Mouse (Mus musculus) cortical plate, adult 2 months (tissue): ENCODE measurements around the gene Lats2.
"Not testable (repeated sequence)": the region's sequence is repeated elsewhere in the genome, so short reads cannot be mapped to it uniquely, and the experiment has no call there.

Experiments used
- CTCF ChIP-seq: fragments of 200-500 bp; IDR thresholded peaks from 2 replicates; pipeline ENCODE4 v1.5.1; 2011; ENCODE audit warnings: mild to moderate bottlenecking, control low read depth, low read length; ENCODE audit not compliant: insufficient read depth; ENCODE audit errors: extremely low read depth
- POLR2A ChIP-seq: fragments of 200-500 bp; IDR thresholded peaks from 2 replicates; pipeline ENCODE4 v1.6.1; 2011; ENCODE audit warnings: mild to moderate bottlenecking, low read length, control low read depth; ENCODE audit not compliant: insufficient read depth; ENCODE audit errors: extremely low read depth

DNA sequence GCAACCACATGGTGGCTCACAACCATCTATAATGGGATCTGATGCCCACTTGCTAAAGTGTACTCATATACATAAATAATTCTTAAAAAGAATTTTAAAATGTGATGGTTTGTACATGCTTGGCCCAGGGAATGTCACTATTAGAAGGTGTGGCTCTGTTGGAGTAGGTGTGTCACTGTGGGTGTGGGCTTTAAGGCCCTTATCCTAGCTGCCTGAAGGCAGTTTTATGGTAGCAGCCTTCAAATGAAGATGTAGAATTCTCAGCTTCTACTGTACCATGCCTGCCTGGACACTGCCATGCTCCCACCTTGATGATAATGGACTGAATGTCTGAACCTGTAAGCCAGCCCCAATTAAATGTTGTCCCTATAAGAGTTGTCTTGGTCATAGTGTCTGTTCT, 7.2 kb downstream of the Lats2 start:
- TF ChIP-seq POLR2A, CTCF: not testable (repeated sequence)
